Comparison of ENCODE assay signal across 20 mouse cellular contexts in the genomic region with DNA sequence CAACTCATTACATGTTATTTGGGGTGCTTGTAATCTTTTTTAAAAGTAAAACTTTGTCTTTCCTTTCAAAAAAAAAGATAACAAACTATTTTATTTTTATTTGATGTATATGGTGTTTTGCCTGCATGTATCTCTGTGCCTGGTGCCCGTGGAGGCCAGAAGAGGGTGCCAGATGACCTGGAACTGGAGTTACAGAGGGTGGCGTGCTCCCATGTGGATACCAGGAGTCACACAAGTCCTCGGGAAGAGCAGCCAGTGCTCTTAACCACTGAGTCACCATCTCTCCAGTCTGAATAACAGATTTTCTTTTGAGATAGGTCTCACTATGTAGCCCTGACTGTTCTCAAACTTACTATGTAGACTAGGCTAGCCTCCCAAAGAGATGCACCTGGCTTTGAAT. TPM values are rescaled to one million over a fixed set of nuclear protein-coding genes. Genes with fewer than 3 reads are reported as not detected.
A peak's percentile ranks its signal among the peaks of the same experiment; 100 is the strongest.
DNase-seq lines count a peak whose midpoint lies in the region; ATAC-seq and TF ChIP-seq lines count a peak whose summit lies in the region.
"Had no signal": no experiment of that assay in that cellular context is flagged by ENCODE, and none has a peak within 500 bp of the region (broad histone marks: within the 10 kb centered on the region; RNA-seq: fewer than 3 reads in every experiment).

No protein-coding gene starts in this region.

- no peak overlapping the region for H3K4me3 ChIP-seq in liver, adult 2 months (ENCODE audit: insufficient read depth, low read depth, low read length)
- H3K4me3 ChIP-seq in liver, embryonic 12.5 days: no peak overlapping the region
- H3K4me3 ChIP-seq in ES-Bruce4 (ENCODE audit: low read depth, low read length): no peak overlapping the region
- no peak overlapping the region for H3K4me3 ChIP-seq in bone marrow, adult 2 months (replicated peaks; ENCODE audit: control insufficient read depth, low read depth, low read length)
- H3K4me3 ChIP-seq: embryonic facial prominence, embryonic 12.5 days; forebrain, embryonic 12.5 days; heart, embryonic 10.5 days; hindbrain, embryonic 12.5 days had no signal

- no peak for TF ChIP-seq POLR2A in liver, adult 2 months (IDR thresholded peaks at IDR 0.05; ENCODE audit: extremely low read depth, insufficient read depth, low read length)
- no peak for TF ChIP-seq POLR2A in ES-Bruce4 (IDR thresholded peaks at IDR 0.05; ENCODE audit: insufficient read depth, low read length)
- TF ChIP-seq POLR2A in bone marrow, adult 2 months (IDR thresholded peaks at IDR 0.05; ENCODE audit: borderline replicate concordance, control insufficient read depth, low read depth, low read length): no peak

- H3K4me2 ChIP-seq in liver, embryonic 12.5 days: no peak overlapping the region
- H3K4me2 ChIP-seq: embryonic facial prominence, embryonic 12.5 days; forebrain, embryonic 12.5 days; hindbrain, embryonic 12.5 days had no signal

- no peak overlapping the region for H3K27ac ChIP-seq in liver, adult 2 months (replicated peaks; ENCODE audit: insufficient read depth, low read depth, low read length)
- no peak overlapping the region for H3K27ac ChIP-seq in liver, embryonic 12.5 days
- H3K27ac ChIP-seq in ES-Bruce4 (ENCODE audit: insufficient read depth, low read length): no peak overlapping the region
- H3K27ac ChIP-seq in bone marrow, adult 2 months (ENCODE audit: control insufficient read depth, insufficient read depth, low read depth, low read length, poor library complexity): no peak overlapping the region
- H3K27ac ChIP-seq: embryonic facial prominence, embryonic 12.5 days; forebrain, embryonic 12.5 days; heart, embryonic 10.5 days; hindbrain, embryonic 12.5 days; hindbrain, postnatal 0 days had no signal

- H3K9me3 ChIP-seq in liver, embryonic 12.5 days (replicated peaks): no peaks in the 10 kb centered on the region
- H3K9me3 ChIP-seq in ES-Bruce4 (replicated peaks; ENCODE audit: control insufficient read depth, insufficient read depth, low read length, poor library complexity, severe bottlenecking): no peaks in the 10 kb centered on the region
- H3K9me3 ChIP-seq: embryonic facial prominence, embryonic 12.5 days; forebrain, embryonic 12.5 days; heart, embryonic 10.5 days; hindbrain, embryonic 12.5 days had no signal

- no peak overlapping the region for H3K9ac ChIP-seq in liver, adult 2 months (ENCODE audit: low read depth, low read length)
- H3K9ac ChIP-seq in liver, embryonic 12.5 days: no peak overlapping the region
- no peak overlapping the region for H3K9ac ChIP-seq in ES-Bruce4 (ENCODE audit: low read depth, poor library complexity, severe bottlenecking)
- H3K9ac ChIP-seq: embryonic facial prominence, embryonic 12.5 days; forebrain, embryonic 12.5 days; hindbrain, embryonic 12.5 days had no signal

- no peaks in the 10 kb centered on the region for H3K36me3 ChIP-seq in liver, adult 2 months (ENCODE audit: control insufficient read depth, insufficient read depth, low read length)
- H3K36me3 ChIP-seq in liver, embryonic 12.5 days: peaks cover 19% of the 10 kb centered on the region; the same call in 1 of the 2 replicates
- H3K36me3 ChIP-seq in ES-Bruce4 (ENCODE audit: control insufficient read depth, insufficient read depth, low read length, poor library complexity, severe bottlenecking): peaks cover 4% of the 10 kb centered on the region; the same call in 1 of the 2 replicates
- H3K36me3 ChIP-seq: embryonic facial prominence, embryonic 12.5 days; forebrain, embryonic 12.5 days; heart, embryonic 10.5 days; hindbrain, embryonic 12.5 days had no signal

- no peak for DNase-seq in liver, adult 2 months (ENCODE audit: extremely low read depth, low read depth, low spot score)
- DNase-seq in 3134 (ENCODE audit: extremely low read depth, insufficient read length, low spot score): peak; percentile 54
- no peak for DNase-seq in right cerebral cortex, postnatal 4 days
- DNase-seq: adrenal gland, adult 8-10 months; cerebellum, adult 11-12 months; cerebellum, adult 9-10 months; cerebellum, postnatal 25 days; gastrocnemius, postnatal 10 days; heart, adult 18-20 months; heart, postnatal 10 days; heart, postnatal 4 days had no signal

- 88% methylated on average over 3 of the region's 3 CpGs for WGBS in liver, adult 2 months
- WGBS in liver, embryonic 12.5 days (ENCODE audit: insufficient replicate concordance): 67% methylated on average over 3 of the region's 3 CpGs
- 80% methylated on average over 3 of the region's 3 CpGs for WGBS in bone marrow, adult 2 months

- peaks cover 7% of the 10 kb centered on the region for H3K4me1 ChIP-seq in liver, adult 2 months (ENCODE audit: control insufficient read depth, insufficient read depth, low read length)
- peaks cover 62% of the 10 kb centered on the region for H3K4me1 ChIP-seq in liver, embryonic 12.5 days
- H3K4me1 ChIP-seq in ES-Bruce4 (ENCODE audit: control insufficient read depth, insufficient read depth, low read length): peaks cover 9% of the 10 kb centered on the region
- H3K4me1 ChIP-seq in bone marrow, adult 2 months (ENCODE audit: control insufficient read depth, insufficient read depth, low read length): peaks cover 13% of the 10 kb centered on the region
- H3K4me1 ChIP-seq: embryonic facial prominence, embryonic 12.5 days; forebrain, embryonic 12.5 days; hindbrain, embryonic 12.5 days had no signal

- H3K27me3 ChIP-seq in liver, adult 2 months (ENCODE audit: control insufficient read depth, insufficient read depth, low read length): no peaks in the 10 kb centered on the region
- no peaks in the 10 kb centered on the region for H3K27me3 ChIP-seq in liver, embryonic 12.5 days (replicated peaks)
- H3K27me3 ChIP-seq in ES-Bruce4 (ENCODE audit: control insufficient read depth, insufficient read depth, low read length, poor library complexity, severe bottlenecking): no peaks in the 10 kb centered on the region
- H3K27me3 ChIP-seq: embryonic facial prominence, embryonic 12.5 days; forebrain, embryonic 12.5 days; hindbrain, embryonic 12.5 days had no signal

- no peak for TF ChIP-seq EP300 in ES-Bruce4 (IDR thresholded peaks at IDR 0.05; ENCODE audit: insufficient read depth, low read depth, low read length)

- peaks cover 5% of the 10 kb centered on the region; the same call in 1 of the 2 replicates for H3K79me2 ChIP-seq in liver, adult 2 months (ENCODE audit: control insufficient read depth, insufficient read depth, low read length)

- no peak for ATAC-seq in liver, embryonic 12.5 days
- ATAC-seq: forebrain, embryonic 16.5 days; hindbrain, postnatal 0 days had no signal

- TF ChIP-seq CTCF in liver, adult 2 months (IDR thresholded peaks at IDR 0.05; ENCODE audit: low read depth, low read length): peak; percentile 34; the same call in 1 of the 2 replicates
- TF ChIP-seq CTCF in ES-Bruce4 (IDR thresholded peaks at IDR 0.05; ENCODE audit: low read depth, low read length): peak; percentile 39
- peak; percentile 23; the same call in 1 of the 2 replicates for TF ChIP-seq CTCF in bone marrow, adult 2 months (IDR thresholded peaks at IDR 0.05; ENCODE audit: control insufficient read depth, insufficient read depth, low read length)

RNA-seq across cellular contexts. Expression of a gene that starts 7.2 kb away (rescaled TPM):
- total RNA-seq in liver, adult 2 months (2014; rRNA removed): 13.9 and 16.8 TPM in 2 replicates
- 6.1 and 6.9 TPM in 2 replicates for polyA plus RNA-seq in liver, adult 2 months (2012; rRNA removed)
- polyA plus RNA-seq in liver, embryonic 12.5 days (2016; fragmentation: Nextera tagmentation; extraction: Ambion mirVana): 32.4 and 32.9 TPM in 2 replicates
- polyA plus RNA-seq in ES-Bruce4 (2011; ENCODE audit: insufficient read depth, insufficient read length, low read depth, missing spikeins): 43.8 and 45.0 TPM in 2 replicates
- 11.4 and 20.4 TPM in 2 replicates for polyA plus RNA-seq in bone marrow, adult 2 months (2011; ENCODE audit: insufficient read depth, insufficient read length, low replicate concordance, missing spikeins)
